ENCODE assay signal across 19 mouse cellular contexts in genomic region chr7:57618697-57619096, GRCm38 (mm10).
"Had no signal": no experiment of that assay in that cellular context is flagged by ENCODE, and none has a peak within 500 bp of the region (broad histone marks: within the 10 kb centered on the region; RNA-seq: fewer than 3 reads in every experiment).

No protein-coding gene starts in this region.

- H3K4me1 ChIP-seq: liver, embryonic 13.5 days; neural tube, embryonic 12.5 days; neural tube, embryonic 15.5 days had no signal

- H3K36me3 ChIP-seq: liver, embryonic 13.5 days; neural tube, embryonic 12.5 days; neural tube, embryonic 15.5 days had no signal

- DNase-seq: layer of hippocampus, adult 9-11 months; layer of hippocampus, postnatal 36 days; liver, embryonic 13.5 days; lung, adult 2 months; lung, postnatal 14 days; lung, postnatal 4 days; right cerebral cortex, adult 18-20 months; right cerebral cortex, postnatal 14 days; right cerebral cortex, postnatal 4 days; thymus, adult 2 months; thymus, postnatal 14 days; thymus, postnatal 4 days had no signal

- H3K4me3 ChIP-seq: left cerebral cortex, adult 2 months; liver, embryonic 13.5 days; neural tube, embryonic 12.5 days; neural tube, embryonic 15.5 days had no signal

- H3K9ac ChIP-seq: liver, embryonic 13.5 days; neural tube, embryonic 12.5 days; neural tube, embryonic 15.5 days had no signal

- H3K27ac ChIP-seq: kidney, postnatal 0 days; left cerebral cortex, adult 2 months; liver, embryonic 13.5 days; neural tube, embryonic 12.5 days; neural tube, embryonic 15.5 days; stomach, postnatal 0 days had no signal

- H3K9me3 ChIP-seq: liver, embryonic 13.5 days; neural tube, embryonic 12.5 days; neural tube, embryonic 15.5 days had no signal

- H3K27me3 ChIP-seq: liver, embryonic 13.5 days; neural tube, embryonic 12.5 days; neural tube, embryonic 15.5 days had no signal

- H3K4me2 ChIP-seq: liver, embryonic 13.5 days; neural tube, embryonic 12.5 days; neural tube, embryonic 15.5 days had no signal

- ATAC-seq: inflammation-experienced regulatory T-cells, adult 6 months; intestine, embryonic 16.5 days had no signal
